8 mouse cellular contexts compared by ENCODE assay signal in genomic region chr8:61686340-61686739, GRCm38 (mm10).
A peak's percentile ranks its signal among the peaks of the same experiment; 100 is the strongest.
DNase-seq lines count a peak whose midpoint lies in the region; ATAC-seq lines count a peak whose summit lies in the region.

No protein-coding gene starts in this region.

- H3K36me3 ChIP-seq in forebrain, embryonic 15.5 days, result no peaks in the 10 kb centered on the region
- no peaks in the 10 kb centered on the region; the same call in 1 of the 2 replicates for H3K36me3 ChIP-seq in forebrain, embryonic 11.5 days (ENCODE audit: control insufficient read depth, insufficient read depth, low read length)

- no peak overlapping the region for H3K4me3 ChIP-seq in forebrain, embryonic 15.5 days
- H3K4me3 ChIP-seq in forebrain, embryonic 11.5 days (ENCODE audit: low read depth, low read length), result no peak overlapping the region

- H3K4me2 ChIP-seq in forebrain, embryonic 15.5 days (replicated peaks), result no peak overlapping the region
- H3K4me2 ChIP-seq in forebrain, embryonic 11.5 days (ENCODE audit: low read depth, low read length, severe bottlenecking), result no peak overlapping the region

- H3K27me3 ChIP-seq in forebrain, embryonic 15.5 days, result no peaks in the 10 kb centered on the region
- no peaks in the 10 kb centered on the region for H3K27me3 ChIP-seq in forebrain, embryonic 11.5 days (ENCODE audit: control insufficient read depth, insufficient read depth, low read length)

- no peaks in the 10 kb centered on the region for H3K9me3 ChIP-seq in forebrain, embryonic 15.5 days
- no peaks in the 10 kb centered on the region for H3K9me3 ChIP-seq in forebrain, embryonic 11.5 days (ENCODE audit: control insufficient read depth, low read length)

- no peak overlapping the region for H3K27ac ChIP-seq in forebrain, embryonic 15.5 days (replicated peaks)
- no peak overlapping the region for H3K27ac ChIP-seq in forebrain, embryonic 11.5 days (ENCODE audit: low read depth, low read length)

- H3K9ac ChIP-seq in forebrain, embryonic 15.5 days (replicated peaks), result no peak overlapping the region
- H3K9ac ChIP-seq in forebrain, embryonic 11.5 days (ENCODE audit: low read length), result no peak overlapping the region

- 0 out of 2 replicates have a peak, but pooled peaks have one; percentile 35 for ATAC-seq in forebrain, embryonic 15.5 days (replicated peaks)
- no peak for ATAC-seq in forebrain, embryonic 11.5 days (replicated peaks; ENCODE audit: low FRiP score)
- ATAC-seq in megakaryocyte progenitor cell, adult 5-6 weeks (replicated peaks; ENCODE audit: poor library complexity), result 0 out of 2 replicates have a peak, but pooled peaks have one; percentile 39

- no peaks in the 10 kb centered on the region; the same call in 1 of the 2 replicates for H3K4me1 ChIP-seq in forebrain, embryonic 15.5 days
- H3K4me1 ChIP-seq in forebrain, embryonic 11.5 days (replicated peaks; ENCODE audit: control insufficient read depth, insufficient read depth, low read length), result no peaks in the 10 kb centered on the region

- DNase-seq in forebrain, embryonic 11.5 days (ENCODE audit: low spot score), result no peak
- peak; percentile 13 to 20 for DNase-seq in right cerebral cortex, adult 2 months (ENCODE audit: low spot score in 2 of 2)
- no peak for DNase-seq in right cerebral cortex, postnatal 4 days
- peak; percentile 51 for DNase-seq in kidney, adult 18-20 months
- DNase-seq in cerebellum, adult 18-20 months, result no peak
- DNase-seq in layer of hippocampus, adult 9-11 months, result no peak

Comparison
In these comparisons a context has a peak if more than half of its experiments do, and no peak if none do; other contexts are left out.
1. DNase-seq: peak in right cerebral cortex, adult 2 months (2 of 2) and kidney, adult 18-20 months (single experiment); none in forebrain, embryonic 11.5 days (single experiment), right cerebral cortex, postnatal 4 days (single experiment), cerebellum, adult 18-20 months (0 of 2) and layer of hippocampus, adult 9-11 months (single experiment).